Mouse (Mus musculus) megakaryocyte, embryonic 14.5 days (primary cell): Measurements from ENCODE around the gene Unc119.

Experiments used
- FLI1 ChIP-seq: IDR thresholded peaks from 2 replicates; pipeline ENCODE4 v1.6.1; 2012; ENCODE audit warnings: low read length, inconsistent platforms, mixed read lengths
- GATA1 ChIP-seq: IDR thresholded peaks from 3 replicates; pipeline ENCODE4 v1.6.1; 2012; ENCODE audit warnings: mixed read lengths, low read length, inconsistent platforms, borderline replicate concordance

- TF ChIP-seq GATA1: no peak
- no peak for TF ChIP-seq FLI1
Observed at GRCm38 (mm10) chr11:78377549-78378159, 34.4 kb downstream of the Unc119 start.
